Mouse (Mus musculus): ENCODE data around the gene Apbb2.

DNA sequence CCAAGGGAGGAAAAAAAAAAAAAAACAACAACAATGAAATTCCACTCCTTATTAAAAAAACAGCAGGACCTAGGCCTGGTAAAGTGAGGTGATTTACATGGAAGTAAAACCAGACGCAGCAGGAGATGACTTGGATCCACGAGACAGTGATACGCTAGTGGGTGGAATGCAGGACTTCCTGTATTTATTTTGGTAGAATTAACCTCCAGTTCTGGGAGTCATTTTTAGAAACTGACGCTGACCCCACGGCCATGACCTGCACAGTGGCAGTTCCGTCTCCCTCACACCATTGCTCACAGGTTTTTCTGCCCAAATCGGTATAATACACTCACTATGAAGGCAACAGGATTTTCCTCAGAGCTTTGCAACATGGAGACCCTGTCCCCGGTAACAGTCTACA is 14.8 kb downstream of the Apbb2 start:
- no peak for TF ChIP-seq POLR2A (IDR thresholded peaks at IDR 0.05; ENCODE audit: control insufficient read depth, low read depth, low read length)
- TF ChIP-seq CTCF (IDR thresholded peaks at IDR 0.05; ENCODE audit: control insufficient read depth, insufficient read depth, insufficient replicate concordance, low read depth, low read length): no peak
